Mouse (Mus musculus): ENCODE measurements at regions not wholly inside any gene's neighbourhood (a gene's known extent, or its start where the extent isn't known, plus 50 kb on each side); places are given as distances from the start of the nearest gene placed in this dataset.

- dilution Hi-C loops (cut with MboI; ENCODE audit: extremely low pct_ligation_motif_present, extremely low pct_unique_long_range_greater_than_20kb, low sequenced_read_pairs) (no loop called here), in situ Hi-C loops (cut with MboI; ENCODE audit: low pct_ligation_motif_present, low pct_unique_long_range_greater_than_20kb, low sequenced_read_pairs) (no loop called here)
- no peaks in the 10 kb centered on the region for H3K79me2 ChIP-seq (replicated peaks; ENCODE audit: control insufficient read depth, extremely low read depth, insufficient read depth, poor library complexity, severe bottlenecking)
- DNase-seq (ENCODE audit: extremely low read depth): peak; percentile 4
- H3K27me3 ChIP-seq (replicated peaks): no peaks in the 10 kb centered on the region
- no peak overlapping the region for H3K9ac ChIP-seq (ENCODE audit: insufficient read depth, low read depth)
- H3K4me3 ChIP-seq (replicated peaks in 1 of 3; ENCODE audit: low read depth in 2 of 3, low read length in 2 of 3, poor library complexity in 1 of 3): no peak overlapping the region
- no peak for TF ChIP-seq ZMIZ1 (IDR thresholded peaks at IDR 0.05; ENCODE audit: low read depth, low read length)
- no peak overlapping the region for H3K27ac ChIP-seq (ENCODE audit: insufficient read depth, low read depth)
- H3K9me3 ChIP-seq (replicated peaks; ENCODE audit: low read length): no peaks in the 10 kb centered on the region
- H3K4me1 ChIP-seq (ENCODE audit: control insufficient read depth in 1 of 2, insufficient read depth in 2 of 2): no peaks in the 10 kb centered on the region
- no peak overlapping the region for H3K4me2 ChIP-seq (ENCODE audit: insufficient read depth, low read depth, poor library complexity, severe bottlenecking)
- H3K36me3 ChIP-seq (replicated peaks in 1 of 2; ENCODE audit: control insufficient read depth in 1 of 2, insufficient read depth in 1 of 2, low read length in 1 of 2): no peaks in the 10 kb centered on the region
Observed at GRCm38 (mm10) chr2:9658880-9659279, 222.2 kb upstream of the 4930412O13Rik start.

GRCm38 (mm10) chr2:9669621-9670020, 211.4 kb upstream of the 4930412O13Rik start:
- dilution Hi-C loops (cut with MboI; ENCODE audit: extremely low pct_ligation_motif_present, extremely low pct_unique_long_range_greater_than_20kb, low sequenced_read_pairs): no loop called here
- Histone ChIP-seq H3K36me3 (replicated peaks in 1 of 2; ENCODE audit: control insufficient read depth in 1 of 2, insufficient read depth in 1 of 2, low read length in 1 of 2) (no peaks in the 10 kb centered on the region), H3K79me2 (replicated peaks; ENCODE audit: control insufficient read depth, extremely low read depth, insufficient read depth, poor library complexity, severe bottlenecking) (no peaks in the 10 kb centered on the region), H3K27ac (ENCODE audit: insufficient read depth, low read depth) (no peak overlapping the region), H3K4me3 (replicated peaks in 1 of 3; ENCODE audit: low read depth in 2 of 3, low read length in 2 of 3, poor library complexity in 1 of 3) (no peak overlapping the region), H3K9ac (ENCODE audit: insufficient read depth, low read depth) (no peak overlapping the region), H3K27me3 (replicated peaks) (no peaks in the 10 kb centered on the region), H3K9me3 (replicated peaks; ENCODE audit: low read length) (no peaks in the 10 kb centered on the region), H3K4me1 (ENCODE audit: control insufficient read depth in 1 of 2, insufficient read depth in 2 of 2) (no peaks in the 10 kb centered on the region), H3K4me2 (ENCODE audit: insufficient read depth, low read depth, poor library complexity, severe bottlenecking) (no peak overlapping the region)
- in situ Hi-C loops (cut with MboI; ENCODE audit: low pct_ligation_motif_present, low pct_unique_long_range_greater_than_20kb, low sequenced_read_pairs): no loop called here
- no peak for DNase-seq (ENCODE audit: extremely low read depth)
- TF ChIP-seq NRF1 (IDR thresholded peaks at IDR 0.05; ENCODE audit: low read depth, low read length): no peak
- TF ChIP-seq HCFC1 (IDR thresholded peaks at IDR 0.05; ENCODE audit: low read depth, low read length): no peak
- no peak for TF ChIP-seq TCF12 (IDR thresholded peaks at IDR 0.05; ENCODE audit: low read depth, low read length)
- no peak for TF ChIP-seq MAFK (IDR thresholded peaks at IDR 0.05; ENCODE audit: insufficient replicate concordance, low read length)
- no peak for TF ChIP-seq KAT2A (IDR thresholded peaks at IDR 0.05; ENCODE audit: insufficient replicate concordance, low read length)
- TF ChIP-seq GABPA (IDR thresholded peaks at IDR 0.05; ENCODE audit: insufficient replicate concordance, low read depth, low read length): no peak
- no peak for TF ChIP-seq E2F4 (IDR thresholded peaks at IDR 0.05; ENCODE audit: insufficient replicate concordance, low read depth, low read length)
- no peak for TF ChIP-seq IRF4 (IDR thresholded peaks at IDR 0.05; ENCODE audit: low read depth, low read length)
- TF ChIP-seq ZMIZ1 (IDR thresholded peaks at IDR 0.05; ENCODE audit: low read depth, low read length): no peak
- TF ChIP-seq SMC3 (IDR thresholded peaks at IDR 0.05; ENCODE audit: low read depth, low read length): no peak
- no peak for TF ChIP-seq RCOR1 (conservative IDR thresholded peaks at IDR 0.05; ENCODE audit: low read depth, low read length)
- TF ChIP-seq ZC3H11A (IDR thresholded peaks at IDR 0.05; ENCODE audit: low read depth, low read length): no peak
- no peak for TF ChIP-seq ZKSCAN1 (IDR thresholded peaks at IDR 0.05; ENCODE audit: borderline replicate concordance, low read depth, low read length)
- TF ChIP-seq ETS1 (conservative IDR thresholded peaks at IDR 0.05; ENCODE audit: low read depth, low read length): no peak
- no peak for TF ChIP-seq MYC (IDR thresholded peaks at IDR 0.05; ENCODE audit: low read depth, low read length)
- no peak for TF ChIP-seq ZNF384 (IDR thresholded peaks at IDR 0.05; ENCODE audit: low read depth, low read length)
